Mouse (Mus musculus) stomach, postnatal 0 days (tissue): ENCODE results near the gene Vezf1. TPM values are rescaled to one million over a fixed set of nuclear protein-coding genes. Genes with fewer than 3 reads are reported as not detected.

Experiments
- ATAC-seq: fragments of 200-750 bp; cut with Nextera tagmentation; 2 replicates; pipeline ENCODE4 v1.8.0; 2017; ENCODE audit not compliant: low FRiP score, low TSS enrichment
- DNase-seq: peaks from one replicate; pipeline ENCODE4 v3.0.0-alpha.2; 2016; ENCODE audit warnings: low spot score
- H3K27ac ChIP-seq: fragments of 300-500 bp; sonication (generic); replicated peaks from 2 replicates; pipeline ENCODE4 v1.5.1; 2014; ENCODE audit warnings: mild to moderate bottlenecking, control low read depth
- H3K27me3 ChIP-seq: fragments of 300-500 bp; sonication (generic); 2 replicates; pipeline ENCODE4 v1.6.1; 2014; ENCODE audit warnings: low read length; ENCODE audit not compliant: control insufficient read depth, insufficient read depth
- H3K36me3 ChIP-seq: fragments of 300-500 bp; sonication (generic); 2 replicates; pipeline ENCODE4 v1.6.1; 2014; ENCODE audit warnings: low read length, mixed read lengths; ENCODE audit not compliant: control insufficient read depth, insufficient read depth
- H3K4me1 ChIP-seq: fragments of 300-500 bp; sonication (generic); replicated peaks from 2 replicates; pipeline ENCODE4 v1.6.1; 2014; ENCODE audit warnings: antibody characterized with exemption; ENCODE audit not compliant: control insufficient read depth, insufficient read depth
- H3K4me2 ChIP-seq: fragments of 300-500 bp; sonication (generic); replicated peaks from 2 replicates; pipeline ENCODE4 v1.6.1; 2014; ENCODE audit warnings: low read depth, mild to moderate bottlenecking, control low read depth, moderate library complexity
- H3K4me3 ChIP-seq: fragments of 300-500 bp; sonication (generic); 2 replicates; pipeline ENCODE4 v1.5.1; 2014; ENCODE audit warnings: low read depth, low read length, control low read depth
- H3K9ac ChIP-seq: fragments of 300-500 bp; sonication (generic); 2 replicates; pipeline ENCODE4 v1.6.1; 2014; ENCODE audit warnings: mild to moderate bottlenecking, low read length, control low read depth, mixed read lengths
- H3K9me3 ChIP-seq: fragments of 300-500 bp; sonication (generic); 2 replicates; pipeline ENCODE4 v1.6.1; 2016; ENCODE audit warnings: low read length; ENCODE audit not compliant: control insufficient read depth
- CTCF ChIP-seq: IDR thresholded peaks from 2 replicates; pipeline ENCODE4 v1.5.1; 2016; ENCODE audit warnings: antibody characterized with exemption, low read depth, mild to moderate bottlenecking, moderate library complexity
- EP300 ChIP-seq: optimal IDR thresholded peaks from 2 replicates; pipeline ENCODE3; 2016; ENCODE audit warnings: antibody characterized with exemption
- WGBS: fragments of 180-500 bp; shearing (Covaris S2); extraction: QIAGEN DNeasy Blood & Tissue Kit; methylation state at CpG from one replicate; pipeline ENCODE4 v1.1.7; 2014; 5-methylcytosine and 5-hydroxymethylcytosine counted together
- polyA plus RNA-seq: library from polyadenylated mRNA; unstranded; fragments of >200 nt; fragmentation: Nextera tagmentation; extraction: Ambion mirVana; gene quantifications from 2 replicates; pipeline ENCODE4 v1.2.1, GENCODE M21; 2015

The Vezf1 gene
- polyA plus RNA-seq, 1 experiment from 2014 or later = 15.9 TPM

DNA sequence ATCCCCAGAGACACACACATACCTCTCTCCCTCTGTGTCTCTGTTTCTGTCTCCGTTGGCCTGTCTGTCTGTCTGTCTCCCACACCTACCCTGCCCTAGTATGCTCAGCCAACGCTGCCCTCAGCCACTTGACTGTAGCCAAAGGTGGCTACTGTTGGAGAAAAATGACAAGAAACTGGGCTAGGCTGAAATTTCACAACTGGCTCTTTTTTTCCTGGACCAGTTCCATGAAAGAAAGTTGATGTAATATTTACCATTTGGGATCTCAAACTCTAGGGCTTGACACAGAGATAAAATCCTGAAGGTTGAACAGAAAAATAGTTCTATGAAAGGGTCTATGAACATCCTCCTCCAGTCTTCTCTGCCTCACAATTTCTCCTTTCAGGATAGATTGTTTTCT, 37.2 kb upstream of the Vezf1 start:
- Histone ChIP-seq H3K4me3 (no peak overlapping the region), H3K36me3 (no peaks in the 10 kb centered on the region), H3K9me3 (no peaks in the 10 kb centered on the region), H3K27me3 (no peaks in the 10 kb centered on the region), H3K4me2 (no peak overlapping the region), H3K27ac (no peak overlapping the region), H3K4me1 (no peaks in the 10 kb centered on the region), H3K9ac (no peak overlapping the region)
- 63% methylated on average over 2 of the region's 2 CpGs for WGBS
- no peak for DNase-seq
- TF ChIP-seq CTCF = no peak
- TF ChIP-seq EP300 = no peak
- ATAC-seq = no peak

GRCm38 (mm10) chr11:88031753-88032152, 36.3 kb upstream of the Vezf1 start:
- no peak overlapping the region for H3K4me3 ChIP-seq
- ATAC-seq = no peak
- no peak overlapping the region for H3K4me2 ChIP-seq
- no peak for DNase-seq
- no peak overlapping the region for H3K9ac ChIP-seq
- no peak for TF ChIP-seq CTCF
- TF ChIP-seq EP300 = no peak
- H3K9me3 ChIP-seq = no peaks in the 10 kb centered on the region
- WGBS = 89% methylated on average over 5 of the region's 5 CpGs
- no peak overlapping the region for H3K27ac ChIP-seq
- H3K36me3 ChIP-seq = no peaks in the 10 kb centered on the region
- H3K27me3 ChIP-seq = no peaks in the 10 kb centered on the region
- no peaks in the 10 kb centered on the region for H3K4me1 ChIP-seq

DNA sequence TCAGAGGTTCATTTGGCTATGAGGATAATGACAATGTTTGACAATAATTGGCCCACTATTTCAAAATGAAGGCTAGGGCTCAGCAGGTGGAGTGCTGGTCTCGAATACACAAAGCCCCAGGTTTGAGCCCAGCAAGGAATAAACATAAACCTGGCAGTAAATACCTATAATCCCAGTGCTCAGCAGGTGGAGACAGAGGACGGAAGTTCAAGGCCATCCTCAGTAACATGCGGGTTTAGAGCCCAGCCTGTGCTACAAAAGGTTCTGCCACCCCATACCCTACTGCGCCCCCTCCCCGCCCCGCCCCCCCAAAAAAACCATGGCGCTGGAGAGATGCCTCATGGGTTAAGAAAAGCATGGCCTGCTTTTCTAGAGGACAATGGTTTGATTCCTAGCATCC, 32.1 kb upstream of the Vezf1 start:
- no peaks in the 10 kb centered on the region for H3K9me3 ChIP-seq
- 82% methylated on average over 7 of the region's 7 CpGs for WGBS
- H3K4me2 ChIP-seq = no peak overlapping the region
- no peak for DNase-seq
- H3K36me3 ChIP-seq = no peaks in the 10 kb centered on the region
- no peaks in the 10 kb centered on the region for H3K4me1 ChIP-seq
- no peak overlapping the region for H3K27ac ChIP-seq
- ATAC-seq = no peak
- H3K27me3 ChIP-seq = no peaks in the 10 kb centered on the region
- no peak overlapping the region for H3K9ac ChIP-seq
- TF ChIP-seq EP300 (no peak), CTCF (no peak)
- H3K4me3 ChIP-seq = no peak overlapping the region

GRCm38 (mm10) chr11:88036761-88037251, 31.3 kb upstream of the Vezf1 start:
- 76% methylated on average over 10 of the region's 10 CpGs for WGBS
- Histone ChIP-seq H3K36me3 (no peaks in the 10 kb centered on the region), H3K27me3 (no peaks in the 10 kb centered on the region), H3K4me2 (no peak overlapping the region), H3K4me3 (no peak overlapping the region), H3K9me3 (no peaks in the 10 kb centered on the region), H3K4me1 (no peaks in the 10 kb centered on the region), H3K9ac (no peak overlapping the region), H3K27ac (no peak overlapping the region)
- ATAC-seq (no peak), DNase-seq (no peak)
- TF ChIP-seq EP300 (no peak), CTCF (no peak)

DNA sequence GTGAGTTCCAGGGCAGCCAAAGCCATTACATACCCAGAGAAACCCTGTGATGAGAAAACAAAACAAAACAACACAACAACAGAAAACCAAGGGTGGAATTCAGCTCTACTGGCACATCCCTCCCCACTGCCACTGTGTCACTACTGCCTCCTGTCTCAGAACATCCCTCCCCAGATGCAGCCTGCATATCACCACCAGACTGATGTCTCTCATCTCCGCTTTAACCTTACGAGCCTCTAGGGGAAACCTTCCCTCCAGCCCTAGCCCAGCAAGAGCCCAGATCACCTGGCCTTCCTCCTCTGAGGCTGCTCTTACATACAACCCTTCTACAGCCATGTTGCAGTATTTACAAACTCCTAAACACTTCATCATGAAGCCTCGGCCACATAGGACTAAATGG, 30.7 kb upstream of the Vezf1 start:
- Histone ChIP-seq H3K9me3 (no peaks in the 10 kb centered on the region), H3K9ac (no peak overlapping the region), H3K4me1 (no peaks in the 10 kb centered on the region), H3K27me3 (no peaks in the 10 kb centered on the region), H3K4me3 (no peak overlapping the region), H3K27ac (no peak overlapping the region), H3K4me2 (no peak overlapping the region), H3K36me3 (no peaks in the 10 kb centered on the region)
- no peak for ATAC-seq
- WGBS = 80% methylated on average over 3 of the region's 3 CpGs
- no peak for TF ChIP-seq EP300
- TF ChIP-seq CTCF = no peak
- DNase-seq = no peak

DNA sequence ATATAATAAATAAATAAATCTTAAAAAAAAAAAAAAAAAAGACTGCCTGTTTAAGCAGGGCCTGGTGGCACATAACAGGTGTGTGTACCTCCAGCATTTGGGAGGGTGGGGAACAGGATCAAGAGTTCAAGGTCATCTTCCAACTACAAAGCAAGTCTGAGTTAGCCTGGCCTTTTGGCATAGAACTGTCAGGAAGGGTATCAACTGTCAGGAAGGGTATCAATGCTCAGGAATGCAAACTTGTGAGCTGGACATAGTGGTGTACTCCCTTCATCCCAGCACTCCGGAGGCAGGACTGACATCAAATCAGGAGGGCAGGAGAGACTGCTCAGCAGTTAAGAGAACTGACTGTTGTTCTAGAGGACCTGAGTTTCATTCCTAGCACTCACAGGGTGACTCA, 29.0 kb upstream of the Vezf1 start:
- DNase-seq = no peak
- no peak for ATAC-seq
- WGBS = 89% methylated on average over 1 of the region's 1 CpGs

More for the DNA sequence above, 29.0 kb upstream of the Vezf1 start:
- Histone ChIP-seq H3K4me3 (no peak overlapping the region), H3K9ac (no peak overlapping the region), H3K27ac (no peak overlapping the region), H3K4me2 (no peak overlapping the region), H3K27me3 (no peaks in the 10 kb centered on the region), H3K4me1 (no peaks in the 10 kb centered on the region), H3K9me3 (no peaks in the 10 kb centered on the region), H3K36me3 (no peaks in the 10 kb centered on the region)
- TF ChIP-seq CTCF = no peak
- TF ChIP-seq EP300 = no peak
